Mouse (Mus musculus): ENCODE results near the gene Slc25a12. TPM values are rescaled to one million over a fixed set of nuclear protein-coding genes. Genes with fewer than 3 reads are reported as not detected.

Slc25a12 gene
- 106 and 114 TPM in 2 replicates for polyA plus RNA-seq (2015; fragmentation: Nextera tagmentation; extraction: Ambion mirVana)

GRCm38 (mm10) chr2:71367125-71367880 is at the start of gene Slc25a12:
TSS of gene Slc25a12 (minus strand) at chr2:71367749.

GRCm38 (mm10) chr2:71388951-71389763 is 21.6 kb upstream of the Slc25a12 start, which contains the start of gene Hat1:
TSS of gene Hat1 (plus strand) at chr2:71388958.

Other genes starting within 250 kb of the Slc25a12 start
- 2.5 and 2.8 TPM in 2 replicates for gene Cybrd1, start 249.8 kb downstream of the Slc25a12 start, polyA plus RNA-seq (2015; fragmentation: Nextera tagmentation; extraction: Ambion mirVana)
- 119 and 126 TPM in 2 replicates for gene Dync1i2, start 156.0 kb downstream of the Slc25a12 start, polyA plus RNA-seq (2015; fragmentation: Nextera tagmentation; extraction: Ambion mirVana)
- 35.6 and 37.6 TPM in 2 replicates for gene Hat1, start 21.2 kb upstream of the Slc25a12 start, polyA plus RNA-seq (2015; fragmentation: Nextera tagmentation; extraction: Ambion mirVana)
- gene Metap1d, start 85.5 kb upstream of the Slc25a12 start, polyA plus RNA-seq (2015; fragmentation: Nextera tagmentation; extraction: Ambion mirVana): 24.5 and 28.4 TPM in 2 replicates
- not detected in 2 replicates for gene Dlx1, start 160.4 kb upstream of the Slc25a12 start, polyA plus RNA-seq (2015; fragmentation: Nextera tagmentation; extraction: Ambion mirVana)
- 0.06 TPM in 1 of 2 replicates, not detected in the other for gene Dlx2, start 179.0 kb upstream of the Slc25a12 start, polyA plus RNA-seq (2015; fragmentation: Nextera tagmentation; extraction: Ambion mirVana)